Mouse (Mus musculus) thymus, postnatal 4 days (tissue): Measurements from ENCODE around the gene Nufip2.
A peak's percentile ranks its signal among the peaks of the same experiment; 100 is the strongest.
"Not testable (repeated sequence)": the region's sequence is repeated elsewhere in the genome, so short reads cannot be mapped to it uniquely, and the experiment has no call there.

ENCODE experiments used
- DNase-seq: peaks from one replicate; pipeline ENCODE4 v3.0.0; 2021

The Nufip2 gene

DNA sequence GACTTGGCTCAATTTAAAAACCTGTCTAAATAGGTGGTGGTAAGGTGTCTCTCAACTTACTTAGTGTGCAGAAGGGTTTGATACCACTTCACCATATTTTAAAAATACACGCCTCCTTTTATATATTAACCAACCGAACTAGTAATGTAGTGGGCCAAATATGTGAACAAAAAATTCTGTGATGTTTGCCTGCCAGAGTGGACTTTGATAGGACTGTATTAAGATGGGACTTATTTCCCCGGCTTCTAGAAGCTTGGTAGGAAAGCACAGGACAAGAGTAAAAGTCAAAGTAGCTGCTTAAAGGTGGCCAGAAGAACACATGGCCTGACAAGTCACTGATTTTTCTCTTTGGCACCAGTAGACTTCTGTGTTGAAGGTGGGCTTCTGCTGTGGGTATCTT, 27.8 kb downstream of the Nufip2 start:
- DNase-seq, result no peak

DNA sequence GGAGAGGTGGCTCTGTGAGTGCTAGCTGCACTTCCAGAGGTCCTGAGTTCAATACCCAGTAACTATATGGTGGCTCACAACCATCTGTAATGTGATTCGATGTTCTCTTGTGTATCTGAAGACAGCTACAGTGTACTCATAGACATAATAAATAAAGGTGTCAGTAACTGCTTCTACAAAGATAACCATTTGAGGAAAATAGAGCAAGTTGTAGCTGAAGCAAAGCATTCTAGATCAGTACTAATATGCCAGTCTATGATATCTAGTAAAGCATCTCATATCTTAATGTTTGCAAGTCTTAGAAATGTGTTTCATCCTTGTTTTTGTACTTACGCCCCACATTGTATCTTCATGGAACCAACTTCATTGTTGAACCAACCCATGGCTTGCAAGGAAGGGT, 33.1 kb downstream of the Nufip2 start:
- DNase-seq, result no peak

DNA sequence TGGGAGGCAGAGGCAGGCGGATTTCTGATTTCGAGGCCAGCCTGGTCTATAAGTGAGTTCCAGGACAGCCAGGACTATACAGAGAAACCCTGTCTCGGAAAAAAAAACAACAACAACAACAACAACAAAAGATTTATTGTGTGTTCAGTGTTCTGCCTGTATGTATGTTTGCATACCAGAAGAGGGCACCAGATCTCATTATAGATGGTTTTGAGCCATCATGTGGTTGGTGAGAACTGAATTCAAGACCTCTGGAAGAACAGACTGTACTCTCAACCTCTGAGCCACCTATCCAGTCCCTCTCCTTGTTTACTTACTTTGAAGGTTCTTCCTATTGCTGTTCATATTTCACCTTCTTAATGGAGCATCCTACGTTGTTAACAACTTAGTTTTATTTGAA, 35.4 kb downstream of the Nufip2 start:
- DNase-seq, result no peak

DNA sequence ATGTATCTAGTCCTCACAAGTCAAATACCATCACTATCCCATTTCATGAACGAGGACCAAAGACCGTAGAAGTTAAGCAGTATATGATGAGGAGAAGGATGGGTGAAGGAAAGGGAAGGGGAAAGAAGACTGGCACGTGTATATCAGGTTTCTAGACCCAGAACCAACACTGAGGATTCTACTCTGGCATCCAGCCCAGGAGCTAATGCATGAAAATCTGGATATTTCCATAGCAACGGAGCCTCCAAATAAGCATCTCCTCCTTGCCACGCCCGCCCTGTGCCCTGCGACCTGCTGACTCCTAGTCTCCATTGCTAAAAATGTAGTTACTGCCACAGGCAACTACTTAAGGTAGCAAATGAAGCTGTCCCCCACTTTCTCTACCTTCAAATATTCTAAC, 38.8 kb downstream of the Nufip2 start:
- no peak for DNase-seq

DNA sequence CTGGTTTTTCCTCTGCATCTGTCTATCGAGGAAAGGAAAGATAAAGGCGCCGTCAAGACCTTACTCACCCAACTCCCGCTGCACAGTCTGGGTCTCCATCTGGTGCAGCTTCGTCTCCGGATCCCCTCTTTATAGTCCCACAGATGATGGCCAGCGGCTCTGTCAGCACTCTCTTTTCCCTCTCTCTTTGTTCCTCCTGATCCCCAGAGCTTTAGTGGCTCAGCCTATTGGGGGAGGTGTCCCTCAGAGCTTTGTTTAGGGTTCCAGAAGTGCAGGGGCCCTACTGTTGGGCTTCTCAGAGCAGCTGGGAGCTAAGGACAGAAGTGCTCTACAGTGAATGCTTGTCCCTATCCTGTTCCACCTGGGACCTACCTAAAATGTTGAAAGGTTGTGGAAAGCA, 39.2 kb downstream of the Nufip2 start, which contains the start of gene Cryba1:
Gene Cryba1 (minus strand): TSS at position 101 of the 400 bp plus-strand sequence.
- DNase-seq, result no peak

DNA sequence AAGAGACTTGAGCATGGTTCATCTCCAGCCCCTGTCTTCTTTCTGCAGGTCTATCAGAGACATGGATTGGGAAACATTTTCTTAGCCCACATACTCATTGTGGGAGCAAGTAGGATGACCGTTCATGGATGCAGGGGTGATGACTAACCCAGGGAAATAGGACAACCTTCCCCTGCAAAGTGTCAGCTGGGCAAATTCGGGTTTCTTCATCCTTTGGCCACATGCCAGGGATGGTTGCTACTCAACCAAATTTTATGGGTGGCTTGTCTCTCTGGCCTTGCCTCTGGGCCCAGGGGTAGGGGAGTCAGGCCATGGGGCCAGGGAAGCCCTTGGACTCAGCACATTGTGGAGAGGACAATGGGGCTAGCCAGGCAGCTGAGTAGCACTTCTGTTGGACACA, 42.6 kb downstream of the Nufip2 start:
- no peak for DNase-seq

DNA sequence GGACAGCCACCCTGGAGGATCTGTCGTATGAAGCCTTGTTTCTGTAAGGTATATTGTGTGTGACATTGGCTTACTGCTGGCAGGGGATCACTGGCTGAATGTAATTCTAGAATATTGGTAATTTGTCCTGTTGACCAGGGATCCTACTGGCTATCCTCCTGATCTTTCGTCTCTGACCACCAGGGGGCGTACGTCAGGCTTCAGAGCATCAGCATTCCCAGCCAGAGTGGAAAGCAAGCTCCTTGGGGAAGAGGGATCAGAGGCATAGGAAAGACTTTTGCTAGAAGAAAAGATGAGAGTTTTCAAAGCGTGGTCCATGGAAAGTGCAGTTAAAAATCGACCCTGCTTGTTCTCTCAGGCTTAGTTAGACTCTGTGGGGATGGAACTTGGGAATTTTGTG, 51.3 kb downstream of the Nufip2 start:
- peak; percentile 79 for DNase-seq

DNA sequence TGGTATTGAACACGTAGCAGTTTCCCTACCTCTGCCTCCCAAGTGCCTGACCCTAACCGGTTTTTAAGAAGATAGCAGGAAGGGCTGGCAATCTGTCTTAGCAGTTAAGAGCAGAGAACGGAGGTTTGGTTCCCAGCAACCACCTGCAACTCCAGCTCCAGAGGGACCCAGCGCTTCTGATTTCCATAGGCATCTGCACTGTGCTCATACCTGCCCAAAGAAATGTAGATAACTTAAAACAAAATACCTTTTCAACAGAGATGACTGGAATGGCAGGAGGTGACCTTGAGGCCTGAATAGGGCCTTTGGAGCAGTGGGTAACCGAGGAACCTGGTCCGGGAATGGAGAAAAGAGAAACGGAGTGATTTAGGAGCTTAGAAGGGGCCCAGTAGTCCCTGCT, 52.6 kb downstream of the Nufip2 start:
- DNase-seq, result no peak

DNA sequence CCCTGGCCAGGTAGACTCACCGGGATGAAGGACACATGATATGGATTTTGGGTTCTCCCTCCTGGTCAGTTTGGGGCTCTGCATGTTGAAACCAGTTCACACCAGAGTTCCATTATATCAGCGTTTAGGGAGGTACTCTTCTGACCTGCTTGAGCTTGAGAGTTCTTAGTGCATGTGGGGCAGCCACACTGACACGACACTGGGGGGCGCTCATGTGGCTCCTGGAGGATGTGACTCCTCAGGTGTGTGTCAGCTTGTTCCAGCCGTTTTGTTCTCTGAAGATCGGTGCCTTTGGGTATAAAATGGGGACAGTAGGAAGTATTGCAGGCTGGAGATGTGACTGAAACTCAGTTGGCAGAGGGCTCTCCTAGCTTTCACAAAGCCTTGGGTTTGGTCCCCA, 58.0 kb downstream of the Nufip2 start:
- peak; percentile 89 for DNase-seq

DNA sequence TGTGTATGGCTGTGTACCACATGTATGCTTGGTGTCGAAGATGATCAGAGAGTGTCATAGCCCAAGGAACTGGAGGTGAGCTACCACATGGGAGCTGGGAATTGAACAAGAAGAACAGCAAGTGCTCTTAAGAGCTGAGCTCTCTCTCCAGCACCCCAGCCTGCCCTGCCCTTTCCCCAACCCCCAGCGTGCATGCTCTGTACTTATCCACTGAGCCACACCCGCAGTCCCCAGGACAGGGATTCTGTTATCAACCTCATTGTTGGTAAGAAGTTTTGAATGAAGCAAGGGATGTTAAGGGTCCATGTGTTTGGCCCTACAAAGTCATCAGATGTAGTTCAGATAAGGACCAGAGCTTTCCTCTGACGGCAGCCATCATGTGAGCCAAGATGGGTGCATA, 60.7 kb downstream of the Nufip2 start:
- no peak for DNase-seq

DNA sequence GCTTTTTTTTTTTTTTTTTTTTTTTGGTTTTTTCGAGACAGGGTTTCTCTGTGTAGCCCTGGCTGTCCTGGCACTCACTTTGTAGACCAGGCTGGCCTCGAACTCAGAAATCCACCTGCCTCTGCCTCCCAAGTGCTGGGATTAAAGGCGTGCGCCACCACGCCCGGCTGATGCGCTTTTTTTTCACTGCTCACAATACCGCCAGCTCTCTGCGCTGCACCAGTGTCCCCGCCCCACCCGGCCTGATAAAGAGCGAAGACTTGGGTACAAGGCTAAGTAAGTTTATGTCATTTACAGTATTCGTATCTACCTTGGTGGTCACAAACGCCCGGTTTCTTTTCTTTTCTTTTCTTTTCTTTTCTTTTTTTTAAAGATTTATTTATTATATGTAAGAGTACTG, 61.1 kb downstream of the Nufip2 start:
- DNase-seq, result not testable (repeated sequence)

DNA sequence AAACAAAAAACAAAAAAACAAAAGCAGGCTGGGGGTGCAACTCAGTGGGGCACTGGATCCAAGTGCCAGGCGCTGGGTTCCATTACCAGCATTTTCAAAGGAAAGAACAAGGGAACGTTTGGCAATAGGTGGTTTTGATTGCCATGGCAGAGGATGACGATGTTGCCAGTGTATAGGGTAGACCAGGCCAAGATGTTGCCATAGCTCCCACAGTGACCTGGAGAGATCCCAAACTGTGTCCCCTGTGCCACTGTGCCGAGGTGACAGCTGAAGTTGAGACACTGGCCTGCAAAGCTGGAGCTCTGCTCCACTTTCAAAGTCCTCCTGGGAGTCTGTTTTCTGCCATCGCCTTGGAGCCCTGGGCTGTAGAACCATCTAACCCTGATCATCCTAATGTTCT, 63.0 kb downstream of the Nufip2 start:
- no peak for DNase-seq

DNA sequence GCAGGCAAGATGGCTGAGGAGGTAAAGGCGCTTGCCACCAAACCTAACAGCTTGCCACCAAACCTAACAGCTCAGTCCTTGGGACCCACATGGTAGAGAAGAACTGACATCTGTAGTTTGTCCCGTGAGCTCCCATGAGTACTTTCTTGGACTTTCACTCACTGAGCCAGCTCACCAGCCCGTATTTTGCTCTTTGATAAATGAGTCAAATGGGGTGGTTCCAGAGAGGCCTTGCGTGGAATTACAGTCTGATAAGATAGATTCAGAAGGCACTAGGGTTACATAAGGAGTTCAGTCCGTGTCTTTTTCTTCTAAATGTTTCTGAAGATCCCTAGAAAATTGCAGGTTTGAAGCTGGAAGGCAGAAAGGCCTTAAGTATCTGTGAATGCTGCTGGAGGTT, 66.6 kb downstream of the Nufip2 start:
- DNase-seq, result no peak

DNA sequence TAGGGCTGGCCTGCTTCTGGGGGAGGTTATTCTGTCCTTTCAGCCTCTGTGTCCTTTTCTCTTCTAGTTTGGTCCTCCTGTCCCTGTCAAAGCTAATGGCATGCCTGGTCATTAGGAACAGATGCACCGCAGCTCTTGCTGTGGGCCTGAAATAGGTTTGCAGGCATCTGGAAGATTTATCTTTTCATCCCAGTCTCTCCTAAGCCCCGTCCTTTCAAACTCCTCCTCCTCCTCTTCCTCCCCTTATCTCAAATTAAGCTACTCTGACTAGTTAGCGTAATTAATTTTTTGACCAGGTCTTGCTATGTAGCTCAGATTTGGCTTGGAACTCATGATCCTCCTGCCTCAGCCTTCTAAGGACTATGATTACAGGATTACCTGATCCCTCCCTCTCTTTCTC, 67.5 kb downstream of the Nufip2 start:
- no peak for DNase-seq

DNA sequence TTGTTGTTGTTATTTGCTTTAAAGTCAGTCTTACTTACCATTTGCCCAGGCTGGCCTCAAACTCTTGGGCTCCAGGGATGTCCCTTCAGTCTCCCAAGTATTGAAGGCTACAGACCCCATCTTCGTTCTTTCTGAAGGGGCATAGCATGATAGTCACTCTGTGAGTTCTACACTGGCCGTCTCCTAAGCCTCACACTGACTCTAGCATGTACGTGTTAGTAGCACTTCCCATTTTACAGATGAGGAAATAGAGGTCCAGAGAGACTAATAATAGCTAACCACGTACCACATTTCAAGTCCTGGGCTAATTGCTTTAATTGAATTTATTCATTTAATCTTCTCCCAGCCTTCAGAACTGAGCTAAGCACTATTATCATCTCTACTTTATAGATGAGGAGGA, 74.1 kb downstream of the Nufip2 start:
- DNase-seq, result no peak

DNA sequence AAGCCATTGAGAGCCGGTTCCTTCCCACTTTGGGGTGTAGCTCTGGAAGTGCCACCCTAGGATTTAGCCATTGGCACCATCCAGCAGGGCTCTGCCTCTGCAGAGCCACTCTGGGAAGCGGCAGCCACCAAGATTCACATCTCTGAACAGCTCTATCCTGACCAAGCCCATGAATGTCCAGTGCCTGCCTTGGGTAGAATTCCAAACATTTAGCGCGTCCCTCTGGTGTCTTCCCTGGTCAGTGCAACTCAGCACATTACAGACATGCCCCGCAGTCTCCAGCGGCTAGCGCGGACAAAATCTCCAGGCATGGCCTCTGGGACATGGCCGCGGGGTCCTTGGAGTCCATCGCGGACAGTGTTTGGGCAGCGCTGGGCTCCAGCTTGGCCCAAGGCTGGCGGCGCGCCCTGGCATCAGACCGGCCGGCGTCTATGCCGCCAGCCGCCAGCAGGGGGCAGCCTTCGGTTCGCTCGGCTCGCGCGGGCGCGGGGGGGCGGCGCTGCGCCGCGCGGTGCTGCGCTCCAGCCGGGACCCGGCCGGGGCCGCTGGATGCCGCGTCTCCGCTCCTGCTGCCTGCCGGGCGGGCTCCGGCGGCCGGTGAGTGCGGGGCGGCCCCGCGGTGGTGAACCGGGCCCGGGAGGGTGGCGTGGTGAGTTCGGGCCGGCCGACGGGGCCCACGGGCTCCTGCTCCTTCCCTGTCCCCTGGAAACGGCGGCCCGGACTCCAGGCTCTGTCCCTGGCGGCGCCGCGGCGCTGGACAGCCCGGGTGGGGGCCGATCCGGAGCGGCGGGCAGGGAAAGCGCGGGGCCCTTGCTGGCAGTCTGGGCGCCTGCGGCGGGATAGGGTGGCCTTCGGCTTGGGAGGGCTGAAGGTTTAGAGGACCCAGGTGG, 77.1 kb downstream of the Nufip2 start, which contains the start of gene Myo18a:
Gene Myo18a (plus strand): TSS at position 464 of the 890 bp plus-strand sequence.
- peak; percentile 93 for DNase-seq

DNA sequence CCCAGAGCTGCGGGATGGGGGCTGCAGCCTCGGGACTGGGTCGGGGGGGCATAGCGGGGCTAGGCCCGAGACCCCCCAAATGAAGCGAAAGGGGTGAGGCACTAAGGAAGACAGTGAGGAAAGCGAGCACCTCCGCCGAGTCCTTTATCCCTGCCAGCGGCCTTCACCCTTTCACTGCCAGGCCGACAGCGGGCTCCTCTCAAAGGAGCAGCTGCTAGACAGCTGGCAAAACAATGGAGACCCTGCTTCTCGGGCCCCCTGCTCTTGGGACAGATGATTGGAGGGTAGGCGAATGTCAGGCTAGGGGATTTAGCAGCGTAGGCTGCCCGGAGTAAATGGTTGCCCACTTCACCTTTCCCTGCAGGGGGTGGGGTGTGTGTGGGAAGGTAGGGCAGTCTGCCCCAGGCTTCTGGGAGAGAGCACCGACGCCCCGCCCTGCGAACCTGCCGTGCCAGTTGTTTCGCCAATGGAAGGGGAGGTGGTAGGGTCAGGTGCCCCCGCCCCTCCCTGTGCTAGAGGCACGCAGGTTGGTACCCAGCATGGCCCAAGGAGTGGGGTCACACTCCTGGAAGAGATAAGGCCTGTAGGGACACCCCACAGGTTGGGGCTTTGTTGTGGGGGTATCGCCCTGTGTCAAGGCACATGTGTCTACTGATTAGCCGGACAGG, 77.9 kb downstream of the Nufip2 start:
- peak; percentile 66 for DNase-seq

DNA sequence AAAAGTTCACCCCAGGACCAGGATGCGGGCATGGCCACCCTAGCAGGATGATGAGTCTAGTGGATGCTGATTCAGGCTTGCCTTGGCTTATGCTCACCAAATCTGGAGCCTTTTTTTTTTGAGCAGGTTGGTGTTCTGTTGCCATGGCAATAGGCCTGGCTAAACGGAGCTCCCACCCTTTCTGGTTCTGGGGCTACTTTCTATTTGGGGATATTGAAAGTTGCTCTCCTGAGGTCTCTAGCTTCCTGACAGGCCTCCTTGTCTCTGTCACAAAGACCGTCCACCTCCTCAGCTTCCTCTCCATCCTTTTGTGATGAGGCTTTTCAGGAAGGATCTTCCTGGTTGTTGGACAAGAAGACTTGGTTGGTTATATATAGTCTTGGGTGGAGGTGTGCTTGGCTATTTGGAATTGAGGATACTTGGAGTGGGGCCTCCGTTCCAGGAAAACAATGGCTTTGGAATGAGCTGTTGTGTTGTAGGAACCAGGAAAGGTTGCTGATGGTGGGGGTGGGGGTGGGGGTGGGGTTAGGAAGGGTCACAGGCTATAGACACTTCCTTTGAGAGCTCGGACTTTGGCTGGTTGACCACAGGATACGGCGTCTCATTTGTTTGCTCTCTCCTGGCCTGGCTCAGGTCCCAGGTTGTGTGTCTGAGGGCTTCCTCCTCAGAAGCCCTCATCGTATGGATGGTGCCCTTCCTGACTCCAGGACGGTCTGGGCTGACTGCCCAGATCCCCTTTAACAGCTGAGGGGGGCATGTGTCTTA, 78.9 kb downstream of the Nufip2 start:
- no peak for DNase-seq

DNA sequence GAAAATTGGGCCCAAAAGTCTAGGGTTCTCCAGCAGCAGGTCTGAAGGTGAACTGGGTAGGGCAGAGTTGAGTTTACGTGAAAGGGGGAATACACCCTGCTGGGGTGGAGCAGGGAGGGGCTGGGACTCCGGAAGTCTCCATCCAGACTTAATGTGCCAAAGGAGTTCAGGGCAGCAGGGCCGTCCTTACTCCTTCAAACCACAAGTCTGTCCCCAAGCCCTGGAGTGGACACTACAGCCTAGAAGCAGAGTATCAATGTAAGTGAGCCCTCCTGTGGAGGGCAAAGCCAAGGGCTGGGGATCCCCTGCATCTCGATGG, 79.5 kb downstream of the Nufip2 start:
- DNase-seq, result no peak

DNA sequence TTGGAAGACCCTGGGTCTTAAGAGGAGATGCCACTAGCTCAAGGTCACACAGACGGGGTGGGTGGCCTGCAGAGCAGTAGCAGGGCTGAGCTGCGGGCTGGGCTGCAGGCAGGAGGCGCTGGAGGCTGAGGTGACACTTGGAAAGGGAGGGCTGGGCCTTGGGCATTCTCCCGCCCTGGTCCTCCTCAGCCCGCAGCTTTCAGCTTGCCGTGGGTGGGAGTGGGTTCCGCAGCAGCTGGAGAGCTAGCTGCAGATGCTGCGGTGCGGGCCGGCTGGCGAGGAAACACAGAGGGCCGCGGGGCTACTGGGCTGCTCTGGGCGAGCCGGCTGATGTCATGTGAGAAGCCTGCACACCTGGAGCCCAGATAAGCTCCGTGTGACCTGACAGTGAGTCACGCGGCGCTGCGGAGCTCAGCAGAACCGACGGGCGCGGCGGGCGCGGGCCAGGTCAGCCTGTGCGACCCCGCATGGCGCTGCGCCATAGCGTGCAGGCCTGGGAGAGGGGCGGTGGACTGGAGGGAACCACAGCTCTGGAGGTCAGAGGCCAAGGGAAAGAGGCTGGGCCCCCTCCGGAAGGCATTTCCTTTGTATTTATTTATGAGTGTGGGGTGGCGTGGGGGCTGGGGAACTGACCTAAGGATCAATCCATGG, 80.5 kb downstream of the Nufip2 start:
- DNase-seq, result peak; percentile 78

DNA sequence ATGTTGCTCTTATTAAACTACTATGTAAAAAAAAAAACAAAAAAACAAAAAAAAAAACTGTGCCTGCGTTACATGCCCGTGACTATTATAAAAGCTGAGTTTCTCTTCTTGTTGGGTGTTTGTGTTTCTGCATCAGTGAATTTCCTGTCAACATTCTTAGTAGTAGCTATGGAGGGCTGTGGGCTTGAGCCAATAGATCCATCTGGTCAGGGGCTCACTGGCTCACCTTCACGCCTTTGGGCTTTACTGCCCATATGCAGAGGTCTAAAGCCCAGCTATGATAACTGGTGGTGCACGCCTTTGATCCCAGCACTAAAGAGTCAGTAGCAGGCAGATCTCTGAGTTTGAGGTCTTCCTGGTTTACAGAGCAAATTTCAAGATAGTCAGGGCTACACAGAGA, 83.5 kb downstream of the Nufip2 start:
- no peak for DNase-seq

DNA sequence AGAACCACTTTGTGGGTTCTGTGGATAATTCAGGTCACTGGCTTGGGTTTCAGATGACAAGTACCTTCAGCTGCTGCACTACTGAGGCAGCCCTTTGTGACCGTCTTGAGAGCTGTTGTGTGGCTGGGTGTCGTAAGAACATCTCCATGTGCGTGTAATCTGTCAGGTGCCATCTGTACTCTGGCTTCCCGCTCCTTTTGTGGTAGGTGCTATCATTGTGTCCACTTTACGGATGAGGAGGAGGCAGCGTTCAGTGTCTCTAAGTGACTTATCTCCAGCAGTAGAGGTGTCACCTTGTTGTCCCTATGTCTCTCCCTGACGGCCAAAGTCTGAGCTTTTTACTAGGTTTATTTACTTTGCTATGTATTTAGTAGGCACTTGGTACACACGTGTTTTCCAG, 84.4 kb downstream of the Nufip2 start:
- no peak for DNase-seq
